Mouse (Mus musculus): ENCODE measurements around the gene Zfp688.
"Not testable (repeated sequence)": the region's sequence is repeated elsewhere in the genome, so short reads cannot be mapped to it uniquely, and the experiment has no call there.

DNA sequence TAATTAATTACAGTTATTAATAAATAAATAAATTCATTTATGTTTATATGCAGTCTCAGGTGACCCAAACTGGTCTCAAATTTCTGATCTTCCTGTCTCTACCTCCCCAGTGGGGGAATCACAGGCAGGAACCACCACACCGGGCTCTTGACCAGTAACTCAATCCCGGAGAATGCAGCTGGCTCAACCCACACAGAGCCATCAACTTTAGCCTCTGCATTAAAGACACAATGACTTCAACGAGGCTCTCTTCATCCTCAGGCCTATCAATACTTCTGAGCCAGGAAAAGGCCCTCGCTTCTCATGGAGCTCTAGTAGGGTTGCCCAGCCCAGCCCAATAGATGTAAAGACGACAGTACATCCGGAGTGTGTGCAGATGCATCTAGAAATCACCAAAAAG, 17.8 kb downstream of the Zfp688 start:
- TF ChIP-seq TAL1, GATA1 (IDR thresholded peaks at IDR 0.05; ENCODE audit: low read length): not testable (repeated sequence)

All from erythroblast, embryonic 14.5 days (primary cell).